Mouse (Mus musculus) kidney, adult 8-10 months (tissue): ENCODE data around the gene Gm7168.
"Not testable (repeated sequence)": the region's sequence is repeated elsewhere in the genome, so short reads cannot be mapped to it uniquely, and the experiment has no call there.

ENCODE experiments used
- DNase-seq, 2 experiments: peaks; one replicate each; pipeline ENCODE4 v3.0.0; 2022

Gm7168 gene

DNA sequence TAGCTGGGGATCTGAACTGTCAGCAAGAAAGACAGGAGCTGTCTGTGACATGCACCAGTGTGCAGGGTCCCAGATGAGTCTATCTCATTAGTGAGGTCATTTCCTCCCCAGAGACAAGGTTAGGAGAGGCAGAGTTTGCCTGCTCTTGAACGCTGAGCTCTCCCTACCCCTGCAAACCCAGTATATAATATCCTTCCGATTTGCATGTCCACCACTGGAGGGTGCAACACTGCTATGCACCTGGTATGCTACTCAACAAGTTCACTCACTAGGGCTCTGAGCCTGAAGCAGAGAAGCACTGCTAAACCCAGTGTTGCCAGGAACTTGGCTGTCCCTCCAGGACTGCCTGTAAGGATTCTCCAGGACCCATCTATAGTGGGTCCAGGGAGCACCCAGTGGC, 45.3 kb downstream of the Gm7168 start:
- DNase-seq = not testable (repeated sequence)
